Comparison of ENCODE assay signal across 16 mouse cellular contexts in the genomic region with DNA sequence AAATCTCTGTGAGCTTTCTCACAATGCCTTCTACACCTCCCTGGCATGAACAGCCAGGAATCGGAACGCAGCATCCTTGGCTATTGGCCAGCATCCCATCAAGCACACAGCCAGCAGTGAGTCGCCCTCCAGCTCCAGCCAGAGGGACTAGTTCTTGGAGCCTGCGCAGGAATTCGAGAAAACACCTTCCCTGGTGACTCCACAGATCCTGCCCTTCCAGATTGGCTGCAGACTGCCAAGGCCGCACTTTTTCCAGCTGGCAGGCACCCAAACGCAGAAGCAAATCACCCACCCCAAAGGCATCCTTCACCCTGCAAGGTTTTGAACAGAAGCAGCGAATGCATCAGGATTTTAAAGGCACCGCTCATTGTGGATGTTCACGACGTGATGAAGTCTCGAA. TPM values are rescaled to one million over a fixed set of nuclear protein-coding genes. Genes with fewer than 3 reads are reported as not detected.
A peak's percentile ranks its signal among the peaks of the same experiment; 100 is the strongest.
DNase-seq lines count a peak whose midpoint lies in the region; ATAC-seq lines count a peak whose summit lies in the region.
"Had no signal": no experiment of that assay in that cellular context is flagged by ENCODE, and none has a peak within 500 bp of the region (broad histone marks: within the 10 kb centered on the region; RNA-seq: fewer than 3 reads in every experiment).

No protein-coding gene starts in this region.

- no peaks in the 10 kb centered on the region for H3K27me3 ChIP-seq in hindbrain, embryonic 14.5 days (ENCODE audit: control insufficient read depth, insufficient read depth, low read length)
- no peaks in the 10 kb centered on the region for H3K27me3 ChIP-seq in hindbrain, embryonic 12.5 days
- H3K27me3 ChIP-seq in neural tube, embryonic 13.5 days: no peaks in the 10 kb centered on the region
- H3K27me3 ChIP-seq: liver, embryonic 12.5 days had no signal

- H3K4me1 ChIP-seq in hindbrain, embryonic 14.5 days (replicated peaks; ENCODE audit: control insufficient read depth, insufficient read depth, low read length): no peaks in the 10 kb centered on the region
- no peaks in the 10 kb centered on the region for H3K4me1 ChIP-seq in hindbrain, embryonic 12.5 days
- H3K4me1 ChIP-seq in neural tube, embryonic 13.5 days (replicated peaks): no peaks in the 10 kb centered on the region
- H3K4me1 ChIP-seq: liver, embryonic 12.5 days had no signal

- no peaks in the 10 kb centered on the region for H3K9me3 ChIP-seq in hindbrain, embryonic 14.5 days (ENCODE audit: control insufficient read depth, low read length)
- H3K9me3 ChIP-seq in hindbrain, embryonic 12.5 days (replicated peaks): no peaks in the 10 kb centered on the region
- no peaks in the 10 kb centered on the region for H3K9me3 ChIP-seq in neural tube, embryonic 13.5 days

- 66% methylated on average over 12 of the region's 12 CpGs for WGBS in hindbrain, embryonic 14.5 days
- 84% methylated on average over 12 of the region's 12 CpGs for WGBS in hindbrain, embryonic 12.5 days
- 76% methylated on average over 12 of the region's 12 CpGs for WGBS in neural tube, embryonic 13.5 days

- no peak overlapping the region for H3K4me2 ChIP-seq in hindbrain, embryonic 14.5 days (replicated peaks)
- no peak overlapping the region for H3K4me2 ChIP-seq in hindbrain, embryonic 12.5 days (replicated peaks)
- H3K4me2 ChIP-seq in neural tube, embryonic 13.5 days: no peak overlapping the region
- H3K4me2 ChIP-seq: liver, embryonic 12.5 days had no signal

- DNase-seq in hindbrain, embryonic 14.5 days (ENCODE audit: low spot score): peak; percentile 29
- no peak for DNase-seq in neural tube, embryonic 10.5 days (ENCODE audit: extremely low spot score, low spot score)
- DNase-seq in cerebellum, postnatal 14 days: peak; percentile 79 to 81
- DNase-seq in heart, postnatal 4 days: peak; percentile 34
- no peak for DNase-seq in yolk sac, embryonic 10.5 days (ENCODE audit: low spot score)
- no peak for DNase-seq in frontal cortex, postnatal 25 days (ENCODE audit: low spot score in 2 of 2)
- DNase-seq: kidney, adult 2 months; lung, postnatal 36 days had no signal

- H3K36me3 ChIP-seq in hindbrain, embryonic 14.5 days (replicated peaks; ENCODE audit: control insufficient read depth, insufficient read depth): no peaks in the 10 kb centered on the region
- H3K36me3 ChIP-seq in hindbrain, embryonic 12.5 days: no peaks in the 10 kb centered on the region
- no peaks in the 10 kb centered on the region for H3K36me3 ChIP-seq in neural tube, embryonic 13.5 days
- H3K36me3 ChIP-seq: liver, embryonic 12.5 days had no signal

- H3K4me3 ChIP-seq in hindbrain, embryonic 14.5 days (replicated peaks; ENCODE audit: low read length): no peak overlapping the region
- no peak overlapping the region for H3K4me3 ChIP-seq in hindbrain, embryonic 12.5 days
- no peak overlapping the region for H3K4me3 ChIP-seq in neural tube, embryonic 13.5 days
- H3K4me3 ChIP-seq: erythroblast, embryonic 14.5 days; liver, embryonic 12.5 days had no signal

- H3K9ac ChIP-seq in hindbrain, embryonic 14.5 days: no peak overlapping the region
- no peak overlapping the region for H3K9ac ChIP-seq in hindbrain, embryonic 12.5 days
- no peak overlapping the region for H3K9ac ChIP-seq in neural tube, embryonic 13.5 days
- H3K9ac ChIP-seq: liver, embryonic 12.5 days had no signal

- ATAC-seq in hindbrain, embryonic 14.5 days (ENCODE audit: low FRiP score): peak; percentile 57; the same call in 1 of the 2 replicates
- ATAC-seq in hindbrain, embryonic 12.5 days (ENCODE audit: low FRiP score): no peak
- peak; percentile 53 for ATAC-seq in neural tube, embryonic 13.5 days (ENCODE audit: low read depth)
- ATAC-seq: liver, embryonic 12.5 days had no signal

- no peak overlapping the region for H3K27ac ChIP-seq in hindbrain, embryonic 14.5 days
- H3K27ac ChIP-seq in hindbrain, embryonic 12.5 days: no peak overlapping the region
- H3K27ac ChIP-seq in neural tube, embryonic 13.5 days (replicated peaks): no peak overlapping the region
- H3K27ac ChIP-seq: liver, embryonic 12.5 days had no signal

RNA-seq across cellular contexts. Expression of gene Krtap11-1, which starts 42.7 kb away (rescaled TPM):
- not detected in 2 replicates for polyA plus RNA-seq in hindbrain, embryonic 14.5 days (2014; fragmentation: Nextera tagmentation; extraction: Ambion mirVana)
- polyA plus RNA-seq in hindbrain, embryonic 12.5 days (2016; fragmentation: Nextera tagmentation; extraction: Ambion mirVana): not detected in 2 replicates
- polyA plus RNA-seq in neural tube, embryonic 13.5 days (2015; fragmentation: Nextera tagmentation; extraction: Ambion mirVana): not detected in 2 replicates
- not detected for total RNA-seq in heart, postnatal 4 days (2021)
- total RNA-seq: granulocyte monocyte progenitor cell, adult 5-6 weeks; layer of hippocampus, postnatal 25 days had no signal
- polyA plus RNA-seq: erythroblast, embryonic 14.5 days; kidney, adult 2 months; liver, embryonic 12.5 days; spleen, adult 2 months; thymus, postnatal 0 days had no signal

Comparison
In these comparisons a context has a peak if more than half of its experiments do, and no peak if none do; other contexts are left out.
1. DNase-seq: peak in hindbrain, embryonic 14.5 days (single experiment), cerebellum, postnatal 14 days (2 of 2) and heart, postnatal 4 days (single experiment); none in neural tube, embryonic 10.5 days (single experiment), yolk sac, embryonic 10.5 days (single experiment) and frontal cortex, postnatal 25 days (0 of 2).